Mouse (Mus musculus) kidney, adult 18-20 months (tissue): ENCODE measurements around the gene Wnt9a.
"Not testable (repeated sequence)": the region's sequence is repeated elsewhere in the genome, so short reads cannot be mapped to it uniquely, and the experiment has no call there.

ENCODE experiments used
- DNase-seq: peaks from one replicate; pipeline ENCODE4 v3.0.0; 2021

The Wnt9a gene

GRCm38 (mm10) chr11:59306461-59307421 lies at the start of gene Wnt9a:
Gene Wnt9a, plus strand, starts transcription at chr11:59306928.
- peak; percentile 76 for DNase-seq

DNA sequence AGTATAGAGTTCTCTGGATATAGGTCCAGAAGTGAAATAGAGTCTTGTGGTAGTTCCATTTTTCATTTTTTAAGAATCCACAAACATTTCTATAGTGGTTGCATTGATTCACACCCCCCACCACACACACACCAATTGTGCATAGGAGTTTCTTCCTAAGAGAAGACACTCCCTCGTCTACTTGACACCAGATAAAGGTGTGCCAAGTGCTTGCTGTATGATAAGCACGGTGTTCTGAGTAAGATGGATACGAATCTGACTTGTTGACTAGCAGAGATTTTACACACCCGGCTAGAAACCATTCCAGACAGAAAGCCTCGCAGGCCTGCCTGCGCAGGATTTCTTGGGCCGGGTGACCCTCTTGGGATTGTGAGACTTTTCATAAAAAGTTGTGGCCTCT lies 47.1 kb upstream of the Wnt9a start:
- DNase-seq, result no peak

DNA sequence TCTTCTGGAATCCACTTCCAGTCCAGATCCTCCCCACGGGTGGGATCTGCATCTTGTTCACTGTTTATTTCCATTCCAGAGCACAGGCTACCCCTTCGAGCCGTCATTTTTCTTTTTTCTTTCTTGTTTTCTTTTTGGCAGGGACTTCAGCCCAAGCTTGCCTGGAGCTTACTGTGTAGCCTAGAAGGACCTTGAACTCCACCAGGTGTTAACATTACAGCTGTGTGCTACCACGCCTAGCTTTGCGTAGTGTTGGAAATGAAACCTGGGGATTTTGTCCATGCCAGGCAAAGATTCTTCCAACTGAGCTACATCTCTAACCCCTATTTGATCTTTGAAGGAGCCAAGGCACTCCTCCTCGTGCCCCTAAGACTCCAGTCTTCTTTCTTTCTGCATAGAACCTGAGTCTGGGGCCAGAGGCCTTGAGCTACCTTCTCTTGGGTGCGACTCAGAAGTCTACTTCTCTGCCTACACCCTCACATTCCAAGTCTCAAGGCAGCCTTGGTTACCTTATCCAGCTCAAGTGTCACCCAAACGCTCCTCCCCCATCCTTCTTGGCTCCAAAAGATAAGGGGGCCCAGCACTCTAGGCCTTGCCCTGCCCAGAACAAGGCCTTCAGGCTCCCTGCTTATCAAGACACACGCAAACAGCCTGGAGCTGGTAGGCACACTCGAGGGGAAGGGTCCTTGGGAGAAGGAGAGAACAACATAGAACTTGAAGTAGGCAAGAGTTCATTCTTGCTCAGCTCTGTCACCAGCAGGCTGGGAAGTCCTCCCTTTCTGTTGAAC lies 45.8 kb upstream of the Wnt9a start:
- DNase-seq, result no peak

- no peak for DNase-seq
These were observed 44.4 kb upstream of the Wnt9a start for GRCm38 (mm10) chr11:59262308-59262707.

DNA sequence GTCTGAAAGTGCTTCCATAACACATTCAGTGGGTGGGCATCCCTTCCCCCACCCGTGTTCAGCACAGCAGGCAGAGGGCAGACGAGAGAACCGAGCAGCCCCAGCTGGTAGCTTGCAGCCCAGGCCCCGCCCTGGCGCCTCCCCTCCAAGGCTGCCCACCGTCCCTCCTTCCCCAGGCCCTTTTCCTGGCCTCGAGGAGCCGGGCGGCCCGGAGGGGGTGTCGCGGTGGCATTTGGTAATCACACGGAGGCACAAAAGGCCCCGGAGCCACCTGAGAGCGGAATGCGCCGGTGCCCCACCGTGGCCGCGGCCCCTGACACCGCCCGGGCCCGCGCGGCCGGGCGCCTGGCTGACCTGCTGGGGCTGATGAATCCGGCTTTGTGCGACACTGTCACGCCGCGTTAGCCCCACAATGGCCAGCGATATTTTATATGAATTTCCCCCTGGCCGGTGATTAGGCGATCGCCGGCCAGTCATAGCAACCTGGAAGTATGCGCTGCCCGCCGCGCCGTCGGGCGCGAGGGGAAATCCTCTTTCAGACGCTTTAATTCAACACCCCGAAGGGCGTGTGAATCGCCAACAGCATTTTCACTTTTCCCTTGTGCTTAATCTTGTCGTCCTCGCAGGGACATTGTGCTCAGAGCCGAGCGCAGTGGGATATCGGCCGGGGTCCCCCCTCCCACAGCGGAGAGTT lies 42.7 kb upstream of the Wnt9a start:
- DNase-seq, result peak; percentile 26

- DNase-seq, result no peak
These were observed 42.1 kb upstream of the Wnt9a start for GRCm38 (mm10) chr11:59264593-59264992.

- no peak for DNase-seq
These were observed 41.4 kb upstream of the Wnt9a start for GRCm38 (mm10) chr11:59265154-59265813.

DNA sequence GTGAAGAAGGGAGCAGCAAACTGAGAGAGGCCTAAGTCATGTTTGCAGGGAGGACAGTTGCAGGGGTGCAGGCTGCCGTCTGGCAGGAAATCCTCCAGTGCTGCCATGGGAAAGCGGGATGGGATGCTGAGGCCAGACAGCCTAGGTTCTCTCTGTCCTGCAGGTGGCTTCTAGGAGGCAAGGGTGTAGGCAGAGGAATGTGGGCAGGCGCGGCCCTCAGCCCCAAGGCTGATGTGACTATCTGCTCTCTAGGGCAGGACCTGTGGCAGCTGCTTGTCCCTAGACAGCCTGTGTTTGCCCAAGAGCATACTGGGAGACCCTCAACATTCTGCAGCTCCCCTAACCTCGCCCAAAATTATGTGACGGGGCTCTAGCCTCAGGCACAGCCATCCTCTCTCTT lies 40.0 kb upstream of the Wnt9a start:
- DNase-seq, result no peak

GRCm38 (mm10) chr11:59274184-59274583 lies 32.5 kb upstream of the Wnt9a start:
- DNase-seq, result no peak

GRCm38 (mm10) chr11:59276877-59277276 lies 29.9 kb upstream of the Wnt9a start:
- no peak for DNase-seq

- no peak for DNase-seq
These were observed 28.7 kb upstream of the Wnt9a start for GRCm38 (mm10) chr11:59278047-59278446.

DNA sequence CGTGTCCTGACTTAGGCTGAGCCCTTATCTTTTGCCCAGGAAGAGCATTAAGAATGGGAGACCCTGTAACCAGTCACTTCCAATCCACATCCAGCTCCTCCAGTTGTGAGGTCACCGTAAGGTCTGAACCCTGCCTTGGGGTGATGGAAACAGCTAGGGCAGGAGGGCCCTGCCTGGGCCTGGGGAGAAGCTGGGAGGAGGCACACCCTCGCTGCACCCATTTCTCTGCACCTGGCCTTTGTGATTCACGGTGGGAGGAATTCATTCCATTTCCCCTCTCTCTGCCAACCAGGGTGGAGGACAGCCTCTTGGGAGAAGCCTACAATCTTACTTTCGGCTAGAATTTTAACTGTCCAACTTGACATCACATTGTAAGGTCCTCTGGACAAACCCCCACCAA lies 24.6 kb upstream of the Wnt9a start:
- DNase-seq, result no peak

GRCm38 (mm10) chr11:59282933-59283332 lies 23.8 kb upstream of the Wnt9a start:
- peak; percentile 41 for DNase-seq

DNA sequence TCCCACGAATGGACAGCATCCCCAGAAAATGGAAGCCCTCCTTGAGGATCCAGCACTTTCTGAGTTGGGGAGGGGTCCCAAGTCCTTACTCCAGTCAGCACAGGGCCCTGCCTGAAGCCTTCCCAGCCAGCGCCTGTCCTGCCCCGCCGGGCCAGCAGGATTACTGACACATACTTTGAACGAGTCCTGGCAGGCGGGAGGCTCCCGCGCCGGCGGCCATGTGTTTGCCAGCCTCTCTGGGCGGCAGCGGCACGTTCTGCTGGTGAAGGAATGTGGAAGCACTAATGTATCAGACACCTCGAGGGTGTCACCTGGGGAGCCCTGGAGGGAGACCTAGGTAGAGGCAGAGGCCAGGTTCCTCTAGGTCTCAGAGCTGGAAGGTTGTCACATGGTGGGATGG lies 22.6 kb upstream of the Wnt9a start:
- no peak for DNase-seq

- DNase-seq, result no peak
These were observed 17.0 kb upstream of the Wnt9a start for GRCm38 (mm10) chr11:59289706-59290105.

GRCm38 (mm10) chr11:59290702-59291303 lies 15.9 kb upstream of the Wnt9a start, which contains the start of gene Wnt3a:
Gene Wnt3a, minus strand, starts transcription at chr11:59290752.
- no peak for DNase-seq

- peak; percentile 58 for DNase-seq
These were observed 13.1 kb upstream of the Wnt9a start for GRCm38 (mm10) chr11:59293616-59294015.

DNA sequence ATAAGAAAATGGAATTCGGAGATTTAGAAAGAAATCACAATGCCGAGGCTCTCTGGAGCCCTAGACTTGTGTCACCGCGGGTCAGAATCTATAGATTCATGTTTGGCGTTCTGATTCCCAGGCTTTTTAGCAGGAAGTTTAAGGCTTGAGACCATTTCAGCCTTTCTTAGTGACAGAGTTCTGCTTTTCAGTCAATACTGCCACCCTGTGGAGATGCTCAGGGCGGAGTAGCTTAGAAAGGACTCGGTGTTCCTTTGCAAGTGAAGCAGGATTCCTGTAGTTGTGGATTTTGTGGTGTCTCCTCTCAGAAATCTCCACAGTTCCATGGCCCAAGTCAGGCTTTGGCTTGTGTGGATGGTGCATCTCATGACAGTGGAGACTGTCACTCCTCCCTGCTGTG lies 8.8 kb upstream of the Wnt9a start:
- DNase-seq, result peak; percentile 39

- DNase-seq, result peak; percentile 21
These were observed 6.5 kb upstream of the Wnt9a start for GRCm38 (mm10) chr11:59300185-59300584.

DNA sequence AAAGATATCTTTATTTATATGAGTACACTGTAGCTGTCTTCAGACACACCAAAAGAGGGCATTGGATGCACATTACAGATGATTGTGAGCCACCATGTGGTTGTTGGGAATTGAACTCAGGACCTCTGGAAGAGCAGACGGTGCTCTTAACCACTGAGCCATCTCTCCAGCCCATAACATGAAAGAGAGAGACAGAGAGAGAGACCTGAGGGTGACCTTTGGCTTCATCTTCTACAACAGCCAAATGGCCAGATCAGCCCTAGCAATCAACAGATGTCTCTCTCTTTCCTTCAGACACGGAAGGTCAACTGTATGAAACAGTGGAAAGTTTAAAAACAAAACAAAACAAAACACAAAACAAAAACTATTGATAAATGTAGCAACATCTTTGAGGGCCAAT lies 5.7 kb upstream of the Wnt9a start:
- not testable (repeated sequence) for DNase-seq

DNA sequence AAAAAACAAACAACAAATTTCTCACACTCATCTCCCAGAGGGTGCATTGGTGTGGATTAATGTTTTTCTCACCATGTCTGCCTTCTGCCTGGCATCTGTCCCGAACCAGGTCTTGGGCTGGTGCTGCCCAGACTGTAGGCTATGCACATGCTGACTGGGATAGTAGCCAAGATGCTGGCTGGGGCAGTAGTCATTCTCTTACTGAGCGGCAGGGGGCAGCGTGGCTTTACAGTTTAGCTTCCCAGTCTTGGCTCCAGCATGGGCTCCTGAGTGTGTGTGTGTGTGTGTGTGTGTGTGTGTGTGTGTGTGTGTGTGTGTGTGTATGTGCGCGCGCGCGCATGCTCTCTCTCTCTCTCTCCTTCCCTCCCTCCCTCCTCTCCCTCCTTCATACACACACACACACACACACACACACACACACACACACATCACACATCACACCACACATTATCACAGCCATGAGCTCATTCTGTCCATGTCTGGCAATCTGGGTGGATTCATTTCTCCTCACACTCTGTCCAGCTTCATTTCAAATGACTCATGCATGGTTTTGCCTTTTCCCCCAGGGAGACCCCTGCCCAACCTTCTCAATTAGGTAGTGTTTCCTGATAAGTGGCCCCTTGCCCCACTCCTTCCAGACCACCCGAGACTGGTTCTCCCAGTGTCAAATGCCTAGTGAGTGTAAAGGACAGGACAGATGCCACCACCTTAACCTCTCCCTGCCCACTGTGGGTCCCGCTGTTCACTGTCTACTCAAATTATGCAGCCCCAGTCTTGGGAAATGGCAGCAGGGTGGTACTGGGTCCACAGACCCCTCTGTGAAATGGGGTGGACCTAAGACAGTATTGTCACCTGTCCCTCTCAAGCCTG lies 3.8 kb upstream of the Wnt9a start:
- peak; percentile 89 for DNase-seq
